Mouse (Mus musculus) heart, embryonic 14.5 days (tissue): ENCODE data around the gene Spsb4. TPM values are rescaled to one million over a fixed set of nuclear protein-coding genes. Genes with fewer than 3 reads are reported as not detected.
A peak's percentile ranks its signal among the peaks of the same experiment; 100 is the strongest.

Experiments used
- ATAC-seq: fragments of 200-750 bp; cut with Nextera tagmentation; 2 replicates; pipeline ENCODE4 v1.8.0; 2017; ENCODE audit warnings: low read depth, moderate TSS enrichment; ENCODE audit not compliant: insufficient number of reproducible peaks, insufficient read depth, low FRiP score
- H3K27ac ChIP-seq, 2 experiments: fragments of 200-500 bp in 1 of 2; fragments of 300-500 bp in 1 of 2; sonication (generic) in 1 of 2; replicated peaks in 1 of 2; 2 replicates each; pipeline ENCODE4 v1.5.1; 2012 to 2014; ENCODE audit warnings: low read depth in 2 of 2, low read length in 2 of 2, control low read depth in 1 of 2, mild to moderate bottlenecking in 1 of 2, mixed read lengths in 1 of 2; ENCODE audit not compliant: control insufficient read depth in 1 of 2, insufficient read depth in 1 of 2
- H3K27me3 ChIP-seq: fragments of 300-500 bp; sonication (generic); 2 replicates; pipeline ENCODE4 v1.6.1; 2014; ENCODE audit warnings: mild to moderate bottlenecking, low read length, control low read depth; ENCODE audit not compliant: control insufficient read depth, insufficient read depth
- H3K36me3 ChIP-seq: fragments of 300-500 bp; sonication (generic); 2 replicates; pipeline ENCODE4 v1.6.1; 2014; ENCODE audit warnings: mild to moderate bottlenecking, control low read depth, low read length, mixed read lengths; ENCODE audit not compliant: control insufficient read depth, insufficient read depth
- H3K4me1 ChIP-seq, 2 experiments: fragments of 200-500 bp in 1 of 2; fragments of 300-500 bp in 1 of 2; sonication (generic) in 1 of 2; 2 replicates each; pipeline ENCODE4 v1.6.1; 2012 to 2014; ENCODE audit warnings: low read length in 2 of 2, control low read depth in 1 of 2, mixed read lengths in 1 of 2; ENCODE audit not compliant: control insufficient read depth in 2 of 2, insufficient read depth in 2 of 2
- H3K4me2 ChIP-seq: fragments of 300-500 bp; sonication (generic); 2 replicates; pipeline ENCODE4 v1.6.1; 2014; ENCODE audit warnings: mild to moderate bottlenecking, low read length
- H3K4me3 ChIP-seq, 2 experiments: fragments of 200-500 bp in 1 of 2; fragments of 300-500 bp in 1 of 2; sonication (generic) in 1 of 2; 2 replicates each; pipeline ENCODE4 v1.5.1; 2012 to 2014; ENCODE audit warnings: low read length in 2 of 2, mild to moderate bottlenecking in 2 of 2, control low read depth in 1 of 2, low read depth in 1 of 2, moderate library complexity in 1 of 2; ENCODE audit not compliant: control insufficient read depth in 1 of 2, insufficient read depth in 1 of 2
- H3K9ac ChIP-seq: fragments of 300-500 bp; sonication (generic); 2 replicates; pipeline ENCODE4 v1.6.1; 2014; ENCODE audit warnings: mild to moderate bottlenecking, low read length
- H3K9me3 ChIP-seq: fragments of 300-500 bp; sonication (generic); 2 replicates; pipeline ENCODE4 v1.6.1; 2016; ENCODE audit warnings: low read length, control low read depth; ENCODE audit not compliant: control insufficient read depth
- WGBS: fragments of 180-500 bp; shearing (Covaris S2); extraction: QIAGEN DNeasy Blood & Tissue Kit; methylation state at CpG from one replicate; pipeline ENCODE4 v1.1.7; 2014; 5-methylcytosine and 5-hydroxymethylcytosine counted together
- polyA plus RNA-seq: library from polyadenylated mRNA; unstranded; fragments of >200 nt; fragmentation: Nextera tagmentation; extraction: Ambion mirVana; gene quantifications from 2 replicates; pipeline ENCODE4 v1.2.1, GENCODE M21; 2014

Spsb4 gene
- polyA plus RNA-seq, 1 experiment from 2014 or later, result 41.9 TPM

- no peaks in the 10 kb centered on the region for H3K9me3 ChIP-seq
- no peaks in the 10 kb centered on the region for H3K36me3 ChIP-seq
- peak overlapping the region; percentile 82 for H3K9ac ChIP-seq
- peak overlapping the region; percentile 75 for H3K4me2 ChIP-seq
- H3K27ac ChIP-seq, result peak overlapping the region; percentile 92 to 93
- no peak for ATAC-seq
- under 1% methylated on average over 34 of the region's 34 CpGs for WGBS
- peaks cover 4% of the 10 kb centered on the region; the same call in 1 of the 2 replicates for H3K27me3 ChIP-seq
- peaks cover 23 to 45% of the 10 kb centered on the region in 2 experiments for H3K4me1 ChIP-seq
- H3K4me3 ChIP-seq, result peak overlapping the region; percentile 58 to 80
These were observed 1.4 kb downstream of the Spsb4 start for GRCm38 (mm10) chr9:97017121-97017810.

- Histone ChIP-seq H3K4me3 (no peak overlapping the region), H3K4me1 (peaks cover 27 to 55% of the 10 kb centered on the region in 2 experiments), H3K27ac (peak overlapping the region; percentile 55 to 73), H3K27me3 (0 out of 2 replicates have a peak, but pooled peaks cover 3% of the 10 kb centered on the region), H3K9me3 (no peaks in the 10 kb centered on the region), H3K36me3 (no peaks in the 10 kb centered on the region), H3K4me2 (peak overlapping the region; percentile 75), H3K9ac (peak overlapping the region; percentile 39)
- WGBS, result 15% methylated on average over 6 of the region's 6 CpGs
- ATAC-seq, result no peak
These were observed 2.9 kb downstream of the Spsb4 start for GRCm38 (mm10) chr9:97015751-97016150.

GRCm38 (mm10) chr9:97013698-97014097 is 4.9 kb downstream of the Spsb4 start:
- Histone ChIP-seq H3K4me1 (peaks cover 31 to 54% of the 10 kb centered on the region in 2 experiments), H3K4me2 (no peak overlapping the region), H3K27me3 (no peaks in the 10 kb centered on the region), H3K4me3 (no peak overlapping the region), H3K27ac (peak overlapping the region; percentile 45 to 85), H3K9me3 (no peaks in the 10 kb centered on the region), H3K9ac (no peak overlapping the region), H3K36me3 (no peaks in the 10 kb centered on the region)
- 78% methylated on average over 9 of the region's 9 CpGs for WGBS
- no peak for ATAC-seq

- Histone ChIP-seq H3K4me1 (peaks cover 31 to 55% of the 10 kb centered on the region in 2 experiments), H3K4me3 (no peak overlapping the region), H3K36me3 (no peaks in the 10 kb centered on the region), H3K4me2 (no peak overlapping the region), H3K27me3 (no peaks in the 10 kb centered on the region), H3K9me3 (no peaks in the 10 kb centered on the region), H3K27ac (peak overlapping the region; percentile 45 to 85), H3K9ac (no peak overlapping the region)
- no peak; the same call in 1 of the 2 replicates for ATAC-seq
- WGBS, result 16% methylated on average over 6 of the region's 6 CpGs
These were observed 5.5 kb downstream of the Spsb4 start for GRCm38 (mm10) chr9:97013153-97013552.

GRCm38 (mm10) chr9:97011454-97012195 is 7.0 kb downstream of the Spsb4 start:
- no peaks in the 10 kb centered on the region for H3K36me3 ChIP-seq
- H3K27ac ChIP-seq, result no peak overlapping the region
- 0 out of 2 replicates have a peak overlapping the region, but pooled peaks have one; percentile 5 for H3K9ac ChIP-seq
- H3K27me3 ChIP-seq, result no peaks in the 10 kb centered on the region
- H3K4me2 ChIP-seq, result no peak overlapping the region
- H3K4me1 ChIP-seq, result peaks cover 31 to 61% of the 10 kb centered on the region in 2 experiments
- H3K4me3 ChIP-seq, result no peak overlapping the region
- no peak for ATAC-seq
- H3K9me3 ChIP-seq, result no peaks in the 10 kb centered on the region
- WGBS, result 73% methylated on average over 15 of the region's 15 CpGs

GRCm38 (mm10) chr9:97010447-97010846 is 8.2 kb downstream of the Spsb4 start:
- no peak for ATAC-seq
- 54% methylated on average over 6 of the region's 6 CpGs for WGBS
- Histone ChIP-seq H3K27me3 (no peaks in the 10 kb centered on the region), H3K27ac (0 out of 4 replicates have a peak overlapping the region, but pooled peaks of 1 of the 2 experiments have one; percentile 26), H3K9me3 (no peaks in the 10 kb centered on the region), H3K4me3 (no peak overlapping the region), H3K4me2 (no peak overlapping the region), H3K36me3 (no peaks in the 10 kb centered on the region), H3K4me1 (peaks cover 28 to 55% of the 10 kb centered on the region in 2 experiments), H3K9ac (peak overlapping the region; percentile 21; the same call in 1 of the 2 replicates)

- Histone ChIP-seq H3K4me1 (peaks cover 9 to 26% of the 10 kb centered on the region in 2 experiments), H3K9ac (no peak overlapping the region), H3K27me3 (no peaks in the 10 kb centered on the region), H3K4me2 (no peak overlapping the region), H3K27ac (no peak overlapping the region), H3K4me3 (no peak overlapping the region), H3K9me3 (no peaks in the 10 kb centered on the region), H3K36me3 (no peaks in the 10 kb centered on the region)
- no peak for ATAC-seq
- 25% methylated on average over 3 of the region's 3 CpGs for WGBS
These were observed 13.9 kb downstream of the Spsb4 start for GRCm38 (mm10) chr9:97004726-97005125.
